Mouse (Mus musculus): Measurements from ENCODE around the gene Tsku.

The Tsku gene

GRCm38 (mm10) chr7:98361063-98361652 is at the start of gene Tsku:
Gene Tsku (minus strand): TSS chr7:98361328.
- peak; percentile 82 for DNase-seq (ENCODE audit: low read depth, low spot score)

- DNase-seq (ENCODE audit: low read depth, low spot score) = no peak
Observed at GRCm38 (mm10) chr7:98407615-98408014, 46.5 kb upstream of the Tsku start.

DNA sequence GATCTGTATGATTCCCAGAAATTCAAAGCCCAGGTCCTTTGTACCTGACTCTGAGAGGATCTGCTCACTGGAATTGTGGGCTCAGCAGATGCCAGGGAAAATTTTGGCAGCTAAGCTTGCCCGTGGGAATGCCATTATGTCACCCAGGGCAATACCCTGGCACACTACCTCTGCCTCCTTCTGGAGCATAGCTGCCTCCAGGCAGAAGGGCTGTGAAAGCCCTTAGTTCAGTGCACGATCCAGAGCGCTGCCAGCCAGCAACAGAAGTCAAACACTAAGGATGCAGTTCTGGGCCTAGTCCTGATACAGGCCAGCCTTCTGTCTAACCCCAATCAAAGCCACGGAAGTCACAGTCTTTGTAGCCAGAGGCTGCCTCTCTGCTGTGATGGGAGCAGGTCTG is 42.9 kb upstream of the Tsku start:
- DNase-seq (ENCODE audit: low read depth, low spot score) = no peak

DNA sequence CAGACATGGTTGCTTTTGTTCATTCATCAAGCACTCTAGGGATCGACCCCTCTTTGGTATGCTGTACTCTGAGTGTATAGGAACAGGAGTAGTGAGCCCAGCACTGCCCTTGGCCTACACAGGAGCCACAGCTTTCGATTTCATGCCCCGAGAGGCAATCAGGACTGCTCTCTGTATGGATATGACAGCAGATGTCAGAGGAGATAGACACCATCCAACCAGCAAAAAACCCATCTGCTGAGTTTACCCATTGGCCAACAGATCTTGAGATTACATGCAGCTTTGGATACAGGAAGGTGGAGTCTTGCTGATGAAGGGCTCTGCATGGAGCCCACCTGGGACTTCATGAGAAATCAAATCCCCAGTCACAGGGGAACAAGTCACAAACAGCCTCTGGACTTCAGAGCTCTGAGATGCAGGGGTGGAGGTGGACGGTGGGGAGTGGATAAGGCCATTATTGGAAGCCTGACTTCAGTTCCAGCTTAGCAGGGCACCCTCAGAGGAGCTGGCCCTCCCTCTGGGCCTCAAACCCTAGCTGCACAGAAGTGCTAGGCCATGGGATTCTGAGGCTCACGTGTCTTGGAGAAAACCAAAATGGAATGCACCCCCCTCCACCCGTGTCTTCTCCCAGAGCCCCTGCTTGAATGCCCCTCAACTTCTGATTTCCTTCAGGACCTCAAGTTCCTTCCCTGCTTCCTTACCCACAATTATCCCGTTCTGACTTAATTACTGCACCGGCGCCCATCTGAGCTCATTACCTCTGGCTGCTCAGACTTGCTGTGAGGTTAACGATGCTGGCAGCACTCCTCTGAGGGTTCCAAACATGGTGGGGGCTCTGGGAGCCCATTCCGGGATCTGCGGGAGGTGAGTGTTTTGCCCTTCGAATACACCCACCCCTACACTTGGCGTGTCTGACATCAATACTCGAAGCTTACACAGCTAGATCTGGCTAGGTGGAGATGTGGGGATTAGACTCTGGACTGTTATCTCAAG is 41.8 kb upstream of the Tsku start:
- no peak for DNase-seq (ENCODE audit: low read depth, low spot score)

- no peak for DNase-seq (ENCODE audit: low read depth, low spot score)
Observed at GRCm38 (mm10) chr7:98392466-98393201, 31.5 kb upstream of the Tsku start.

GRCm38 (mm10) chr7:98391351-98391936 is 30.3 kb upstream of the Tsku start:
- DNase-seq (ENCODE audit: low read depth, low spot score) = no peak

DNA sequence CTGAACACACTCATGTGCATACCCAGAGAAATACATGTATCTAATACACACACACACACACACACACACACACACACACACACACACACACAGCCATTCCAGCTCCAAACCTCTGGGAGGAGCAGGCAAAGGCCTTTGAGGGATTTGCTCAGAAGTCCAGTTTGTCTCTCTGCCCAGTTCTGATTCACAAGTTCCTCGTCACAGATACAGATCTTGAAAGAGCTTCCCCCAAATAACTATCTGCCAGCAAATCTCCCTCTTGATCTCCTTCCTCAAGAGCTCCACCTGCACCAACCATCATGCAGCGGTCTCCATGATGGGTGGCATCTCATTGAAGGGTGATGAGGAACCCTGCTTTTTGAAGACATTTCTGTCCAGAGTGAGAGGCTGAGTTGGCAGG is 29.4 kb upstream of the Tsku start:
- no peak for DNase-seq (ENCODE audit: low read depth, low spot score)

DNA sequence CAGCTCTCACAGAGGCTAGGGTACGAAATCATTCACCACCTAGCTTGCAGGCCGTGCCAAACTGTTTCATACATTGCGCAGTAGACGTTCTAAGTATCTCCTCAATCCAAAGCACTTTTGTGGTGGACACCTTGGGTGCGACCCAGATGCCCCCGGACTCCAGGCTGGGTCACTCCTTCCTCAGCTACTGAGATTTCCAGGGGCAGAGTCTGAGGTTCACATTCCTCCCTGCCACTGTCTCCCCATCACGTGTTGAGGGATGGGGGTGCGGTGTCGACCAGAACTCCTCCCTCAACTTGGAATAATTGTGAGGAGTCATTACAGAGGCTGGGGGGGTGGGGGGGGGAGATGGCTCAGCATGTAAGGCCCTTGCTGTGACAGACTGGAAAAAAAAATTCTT is 28.5 kb upstream of the Tsku start:
- DNase-seq (ENCODE audit: low read depth, low spot score) = no peak

GRCm38 (mm10) chr7:98388881-98389501 is 27.9 kb upstream of the Tsku start:
- DNase-seq (ENCODE audit: low read depth, low spot score) = no peak

DNA sequence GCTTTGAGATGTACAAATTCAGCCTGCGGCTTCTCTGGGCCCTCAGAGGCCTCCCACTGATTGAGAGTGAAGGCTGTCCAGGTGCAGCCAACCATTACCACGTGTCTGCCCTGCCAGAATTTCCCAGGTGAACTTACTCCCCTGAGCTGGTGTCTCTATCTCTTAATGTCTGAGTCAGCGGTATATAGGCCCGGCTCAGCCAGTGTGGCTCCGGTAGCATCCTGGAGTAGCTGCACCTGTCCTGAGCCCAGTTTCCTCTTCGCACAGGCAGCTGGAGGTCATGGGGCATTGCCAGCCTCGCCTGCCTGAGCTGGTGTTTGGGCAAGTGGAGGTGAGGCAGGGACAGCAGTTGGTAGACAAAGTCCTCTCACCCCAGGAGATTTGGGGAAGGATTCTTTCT is 26.1 kb upstream of the Tsku start:
- DNase-seq (ENCODE audit: low read depth, low spot score) = no peak

GRCm38 (mm10) chr7:98385168-98385567 is 24.0 kb upstream of the Tsku start:
- DNase-seq (ENCODE audit: low read depth, low spot score) = no peak

DNA sequence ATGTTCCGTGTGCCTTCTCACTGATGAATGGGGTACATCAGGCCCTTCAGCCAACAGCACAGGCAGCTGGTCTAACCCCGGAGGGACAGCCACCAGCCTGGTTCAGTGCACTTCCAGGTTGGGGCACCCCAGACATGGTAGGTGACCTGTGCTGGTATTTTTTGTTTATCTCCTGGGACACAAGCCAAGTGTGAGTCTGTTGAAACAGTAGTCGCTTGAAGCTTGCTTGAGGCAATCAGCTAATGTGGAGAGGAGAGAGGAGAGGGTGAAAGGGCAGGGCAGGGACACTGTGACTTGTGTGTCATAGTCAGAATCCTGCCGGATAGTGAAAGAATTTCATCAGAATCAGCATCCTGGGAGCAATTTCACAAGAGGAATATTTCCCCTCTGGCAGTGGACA is 22.2 kb upstream of the Tsku start:
- DNase-seq (ENCODE audit: low read depth, low spot score) = no peak

- no peak for DNase-seq (ENCODE audit: low read depth, low spot score)
Observed at GRCm38 (mm10) chr7:98382784-98383183, 21.7 kb upstream of the Tsku start.

DNA sequence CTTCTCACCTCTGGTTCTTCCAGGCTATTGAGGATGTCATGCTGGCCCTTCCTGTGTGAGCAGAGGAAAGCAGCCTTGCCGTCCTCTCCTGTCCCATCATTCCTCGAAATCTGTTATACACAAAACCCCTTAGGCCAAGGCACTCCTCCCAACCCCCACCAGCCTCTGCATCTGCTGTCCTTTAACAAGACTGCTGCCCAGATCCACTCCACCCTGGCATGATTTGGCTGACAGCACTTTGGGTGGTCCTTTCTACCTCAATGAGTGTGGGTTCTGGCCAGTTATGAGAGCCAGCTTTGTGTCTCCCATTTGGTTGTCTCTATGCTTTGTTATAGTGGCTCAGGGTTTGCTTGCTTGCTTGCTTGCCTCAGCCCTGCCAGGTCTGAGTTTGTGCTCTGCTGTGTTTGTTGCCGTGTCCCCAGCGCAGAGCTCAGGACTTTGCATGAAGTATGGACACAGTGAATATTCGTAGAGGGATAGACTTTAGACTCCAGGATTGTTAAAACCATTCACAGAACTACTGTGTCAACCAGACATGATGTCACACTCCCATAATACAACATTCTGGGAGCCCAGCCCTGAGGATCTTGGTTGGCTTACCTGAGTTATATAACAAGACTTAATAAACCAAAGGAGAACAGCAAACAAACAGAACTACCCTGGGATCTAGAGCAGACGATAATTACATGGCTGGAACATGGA is 19.2 kb upstream of the Tsku start:
- no peak for DNase-seq (ENCODE audit: low read depth, low spot score)

DNA sequence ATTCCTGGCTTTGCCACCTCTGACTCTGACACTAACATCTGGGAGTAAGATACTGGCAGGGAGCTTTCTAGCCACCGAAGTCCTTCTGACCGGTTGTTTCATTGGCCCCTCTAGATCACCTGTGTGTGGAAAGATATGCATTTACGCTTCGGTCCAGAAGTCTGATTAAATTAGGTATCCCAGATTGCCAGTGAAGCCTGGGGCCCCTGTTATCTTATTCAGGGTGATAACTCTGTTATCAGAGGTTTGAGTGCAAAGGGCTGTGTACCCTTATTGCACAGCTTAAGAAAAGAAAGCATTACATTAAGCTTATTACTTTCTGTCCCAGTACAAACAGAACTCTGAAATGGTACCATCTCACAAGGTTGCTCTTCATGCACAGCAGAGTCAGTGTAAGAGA is 18.1 kb upstream of the Tsku start:
- DNase-seq (ENCODE audit: low read depth, low spot score) = no peak

- no peak for DNase-seq (ENCODE audit: low read depth, low spot score)
Observed at GRCm38 (mm10) chr7:98377257-98377656, 16.1 kb upstream of the Tsku start.

DNA sequence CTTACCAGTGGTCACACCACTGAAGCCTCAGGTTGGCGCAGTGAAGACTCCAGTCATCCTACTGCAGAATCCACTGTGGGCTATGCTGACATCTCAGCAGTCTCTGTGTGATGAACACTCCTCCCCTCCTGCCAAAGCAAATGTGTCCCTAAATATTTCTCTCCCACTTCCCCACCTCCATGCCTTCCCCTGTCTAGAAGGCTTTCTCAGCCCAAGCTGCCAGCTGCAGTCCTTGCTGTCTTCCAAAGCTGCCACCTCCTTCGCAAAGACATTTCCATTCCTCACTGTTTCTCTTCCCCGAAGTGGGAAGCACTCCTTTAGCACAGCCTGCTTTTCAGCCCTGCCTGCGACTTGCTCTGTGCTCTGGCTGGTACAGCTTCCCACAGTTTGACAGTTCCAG is 10.0 kb upstream of the Tsku start:
- DNase-seq (ENCODE audit: low read depth, low spot score) = no peak

DNA sequence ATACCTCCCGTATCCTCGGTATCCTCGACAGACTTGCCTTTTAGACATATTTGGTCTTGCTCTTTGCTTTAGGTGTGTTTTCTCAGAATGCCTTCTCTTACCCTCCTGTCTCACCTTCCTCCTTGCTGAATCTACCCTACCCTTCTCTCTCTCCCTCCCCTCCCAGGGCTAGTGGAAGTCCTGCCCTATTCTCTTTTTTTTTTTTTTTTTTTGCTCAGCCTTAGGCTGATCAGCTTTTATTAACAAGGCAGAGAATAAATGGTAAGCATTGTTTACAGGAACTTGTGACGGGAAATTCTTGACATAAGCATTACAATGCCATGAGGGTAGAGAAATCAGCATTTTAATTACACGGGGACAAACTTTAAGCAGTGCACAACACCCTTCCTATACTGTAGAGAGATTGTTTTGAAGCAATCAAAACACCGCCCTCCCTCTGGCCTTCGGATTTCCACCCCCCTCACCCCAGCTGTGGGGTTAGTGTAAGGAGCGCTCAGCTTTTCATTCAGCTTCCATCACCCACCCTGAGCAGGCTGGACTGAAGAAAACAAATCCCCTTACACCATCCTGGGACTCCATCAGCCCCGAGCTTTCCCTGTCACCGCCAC is 8.7 kb upstream of the Tsku start:
- DNase-seq (ENCODE audit: low read depth, low spot score) = no peak

- no peak for DNase-seq (ENCODE audit: low read depth, low spot score)
Observed at GRCm38 (mm10) chr7:98361662-98362061, 534 bp upstream of the Tsku start.

DNA sequence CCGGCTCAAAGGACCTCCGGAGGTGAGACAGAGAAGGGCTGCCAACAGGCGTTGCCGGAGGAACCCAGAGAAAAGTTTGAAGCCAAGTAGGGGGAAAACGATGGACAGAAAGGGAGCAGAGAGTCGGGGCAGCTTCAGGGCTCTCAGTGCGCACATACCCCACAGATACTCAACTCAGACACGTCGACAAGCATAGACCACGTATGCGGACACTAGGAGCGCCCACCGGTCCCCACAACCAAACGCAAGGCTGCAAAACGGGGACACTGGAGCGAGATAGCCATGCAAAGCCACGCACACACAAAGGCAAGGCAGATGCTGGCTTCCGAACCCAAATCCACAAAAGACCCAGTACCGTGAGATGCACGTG is 522 bp downstream of the Tsku start:
- DNase-seq (ENCODE audit: low read depth, low spot score) = no peak

All from brain, embryonic 18.5 days (tissue).